Mouse (Mus musculus) activated CD4-positive, CD25-positive, alpha-beta regulatory T cell, adult 4 months (primary cell): ENCODE data around the gene Vps26c. TPM values are rescaled to one million over a fixed set of nuclear protein-coding genes. Genes with fewer than 3 reads are reported as not detected.
"Not testable (repeated sequence)": the region's sequence is repeated elsewhere in the genome, so short reads cannot be mapped to it uniquely, and the experiment has no call there.

Source experiments
- ATAC-seq: one replicate; pipeline ENCODE4 v1.8.0; 2017
- polyA plus RNA-seq, 2 experiments: library from polyadenylated mRNA; unstranded; fragments of 100-300 nt; shearing (Covaris generic); gene quantifications; one replicate each; pipeline ENCODE4 v1.2.1; 2017

Vps26c gene
- polyA plus RNA-seq, 2 experiments from 2014 or later = 78.2 to 81.7 TPM

- no peak for ATAC-seq
Measured at GRCm38 (mm10) chr16:94487341-94487740, 39.3 kb downstream of the Vps26c start.

- ATAC-seq = peak; percentile 32
Measured at GRCm38 (mm10) chr16:94484752-94485535, 41.7 kb downstream of the Vps26c start.

GRCm38 (mm10) chr16:94473086-94473822, 53.4 kb downstream of the Vps26c start:
- ATAC-seq = no peak

GRCm38 (mm10) chr16:94472515-94472951, 54.1 kb downstream of the Vps26c start:
- ATAC-seq = no peak

GRCm38 (mm10) chr16:94468391-94468790, 58.2 kb downstream of the Vps26c start:
- no peak for ATAC-seq

- no peak for ATAC-seq
Measured at GRCm38 (mm10) chr16:94467337-94468055, 59.1 kb downstream of the Vps26c start.

GRCm38 (mm10) chr16:94466317-94466716, 60.3 kb downstream of the Vps26c start:
- ATAC-seq = not testable (repeated sequence)

- no peak for ATAC-seq
Measured at GRCm38 (mm10) chr16:94465900-94466299, 60.7 kb downstream of the Vps26c start.

GRCm38 (mm10) chr16:94464067-94464466, 62.6 kb downstream of the Vps26c start:
- no peak for ATAC-seq

- ATAC-seq = no peak
Measured at GRCm38 (mm10) chr16:94454146-94454545, 72.5 kb downstream of the Vps26c start.

GRCm38 (mm10) chr16:94452768-94453167, 73.9 kb downstream of the Vps26c start:
- ATAC-seq = no peak

GRCm38 (mm10) chr16:94451545-94452488, 74.8 kb downstream of the Vps26c start:
- no peak for ATAC-seq

- no peak for ATAC-seq
Measured at GRCm38 (mm10) chr16:94449632-94450031, 77.0 kb downstream of the Vps26c start.

GRCm38 (mm10) chr16:94449151-94449550, 77.5 kb downstream of the Vps26c start:
- ATAC-seq = peak; percentile 46

Other genes with a start within 250 kb of the Vps26c start
- 1 to 10 TPM; 6.4 to 7.9 TPM for gene Hlcs, start 213.3 kb downstream of the Vps26c start, polyA plus RNA-seq
- gene Ripply3, start 198.4 kb downstream of the Vps26c start, polyA plus RNA-seq = under 1 TPM in 1 of 2 experiments, not detected in 1; 0.36 TPM
- gene Ttc3, start 156.2 kb downstream of the Vps26c start, polyA plus RNA-seq = 10 to 100 TPM; 47.7 to 53.5 TPM
- 10 to 100 TPM; 57.2 to 72.6 TPM for gene Pigp, start 155.0 kb downstream of the Vps26c start, polyA plus RNA-seq
- gene Dyrk1a, start 43.2 kb upstream of the Vps26c start, polyA plus RNA-seq = 10 to 100 TPM; 19.2 to 25.6 TPM